Mouse (Mus musculus) embryonic facial prominence, embryonic 15.5 days (tissue): Measurements from ENCODE around the gene Tfam. TPM values are rescaled to one million over a fixed set of nuclear protein-coding genes. Genes with fewer than 3 reads are reported as not detected.

Source experiments
- ATAC-seq: fragments of 200-750 bp; cut with Nextera tagmentation; 2 replicates; pipeline ENCODE4 v1.8.0; 2017; ENCODE audit warnings: low read depth, moderate TSS enrichment; ENCODE audit not compliant: insufficient number of reproducible peaks, low FRiP score, low TSS enrichment
- H3K27ac ChIP-seq: fragments of 300-500 bp; sonication (generic); replicated peaks from 2 replicates; pipeline ENCODE4 v1.5.1; 2015; ENCODE audit warnings: mild to moderate bottlenecking, inconsistent platforms
- H3K27me3 ChIP-seq: fragments of 300-500 bp; sonication (generic); 2 replicates; pipeline ENCODE4 v1.6.1; 2015; ENCODE audit warnings: inconsistent platforms
- H3K36me3 ChIP-seq: fragments of 300-500 bp; sonication (generic); 2 replicates; pipeline ENCODE4 v1.6.1; 2015; ENCODE audit warnings: mild to moderate bottlenecking, inconsistent platforms
- H3K4me1 ChIP-seq: fragments of 300-500 bp; sonication (generic); 2 replicates; pipeline ENCODE4 v1.6.1; 2015; ENCODE audit warnings: inconsistent platforms
- H3K4me2 ChIP-seq: fragments of 300-500 bp; sonication (generic); replicated peaks from 2 replicates; pipeline ENCODE4 v1.6.1; 2015; ENCODE audit warnings: mild to moderate bottlenecking, inconsistent platforms
- H3K4me3 ChIP-seq: fragments of 300-500 bp; sonication (generic); replicated peaks from 2 replicates; pipeline ENCODE4 v1.5.1; 2015; ENCODE audit warnings: mild to moderate bottlenecking, inconsistent platforms
- H3K9ac ChIP-seq: fragments of 300-500 bp; sonication (generic); 2 replicates; pipeline ENCODE4 v1.6.1; 2015; ENCODE audit warnings: inconsistent platforms
- H3K9me3 ChIP-seq: fragments of 300-500 bp; sonication (generic); replicated peaks from 2 replicates; pipeline ENCODE4 v1.6.1; 2016; ENCODE audit warnings: inconsistent platforms
- WGBS: fragments of 180-500 bp; shearing (Covaris S2); methylation state at CpG from one replicate; pipeline ENCODE4 v1.1.7; 2015; 5-methylcytosine and 5-hydroxymethylcytosine counted together
- polyA plus RNA-seq: library from polyadenylated mRNA; unstranded; fragments of >200 nt; fragmentation: Nextera tagmentation; extraction: Ambion mirVana; gene quantifications from 2 replicates; pipeline ENCODE4 v1.2.1, GENCODE M21; 2015

The Tfam gene
- polyA plus RNA-seq, 1 experiment from 2014 or later, result 56.6 TPM

GRCm38 (mm10) chr10:71223101-71223500 is 15.0 kb downstream of the Tfam start:
- no peaks in the 10 kb centered on the region for H3K27me3 ChIP-seq
- H3K9me3 ChIP-seq, result no peaks in the 10 kb centered on the region
- no peak overlapping the region for H3K9ac ChIP-seq
- H3K4me3 ChIP-seq, result no peak overlapping the region
- H3K4me2 ChIP-seq, result no peak overlapping the region
- H3K36me3 ChIP-seq, result peaks cover 29% of the 10 kb centered on the region
- 90% methylated on average over 5 of the region's 5 CpGs for WGBS
- ATAC-seq, result no peak
- H3K27ac ChIP-seq, result no peak overlapping the region
- H3K4me1 ChIP-seq, result no peaks in the 10 kb centered on the region

GRCm38 (mm10) chr10:71222639-71223038 is 15.4 kb downstream of the Tfam start:
- WGBS, result 85% methylated on average over 2 of the region's 2 CpGs
- ATAC-seq, result no peak

DNA sequence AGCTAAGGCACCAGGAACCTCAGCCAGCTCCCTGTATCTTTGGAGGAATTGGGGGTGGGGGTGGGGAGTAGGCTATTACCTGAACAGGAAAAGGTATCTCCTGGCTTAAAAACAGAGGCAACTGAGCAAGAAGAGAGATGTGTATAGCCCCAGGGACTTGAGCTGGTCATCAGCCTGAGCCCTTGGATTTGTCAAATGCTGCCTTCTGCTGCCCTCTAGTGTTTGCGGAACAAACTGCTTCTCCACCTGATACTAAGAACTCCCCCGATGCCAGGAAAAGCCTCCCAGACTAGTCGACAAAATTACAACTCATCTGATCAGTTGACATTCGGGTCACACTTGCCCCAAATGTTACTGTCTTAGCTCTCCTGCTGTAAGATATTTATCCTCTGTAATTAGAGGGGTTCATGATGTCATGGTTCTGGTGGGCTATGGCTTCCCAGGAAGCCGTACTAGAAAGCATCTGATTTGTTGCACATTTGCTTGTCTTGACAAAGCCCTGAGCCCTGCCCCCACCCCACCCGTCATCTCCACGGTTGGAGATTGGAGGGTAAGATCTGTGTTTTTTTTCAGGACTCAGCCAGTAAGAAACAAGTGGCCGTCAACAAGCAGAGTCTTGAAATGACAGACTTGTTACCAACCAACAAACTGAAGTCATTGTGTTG is 19.7 kb downstream of the Tfam start:
- peaks cover 4% of the 10 kb centered on the region; the same call in 1 of the 2 replicates for H3K36me3 ChIP-seq
- no peaks in the 10 kb centered on the region for H3K27me3 ChIP-seq
- WGBS, result 12% methylated on average over 8 of the region's 8 CpGs
- H3K9ac ChIP-seq, result no peak overlapping the region
- peak overlapping the region; percentile 29; the same call in 1 of the 2 replicates for H3K4me2 ChIP-seq
- no peaks in the 10 kb centered on the region for H3K9me3 ChIP-seq
- no peak overlapping the region for H3K4me3 ChIP-seq
- no peak for ATAC-seq
- H3K27ac ChIP-seq, result no peak overlapping the region
- H3K4me1 ChIP-seq, result no peaks in the 10 kb centered on the region

More at GRCm38 (mm10) chr10:71222639-71223038, 15.4 kb downstream of the Tfam start:
- H3K4me3 ChIP-seq, result no peak overlapping the region
- peaks cover 27% of the 10 kb centered on the region for H3K36me3 ChIP-seq
- no peak overlapping the region for H3K9ac ChIP-seq
- H3K4me2 ChIP-seq, result no peak overlapping the region
- H3K27me3 ChIP-seq, result no peaks in the 10 kb centered on the region
- H3K4me1 ChIP-seq, result no peaks in the 10 kb centered on the region
- H3K27ac ChIP-seq, result no peak overlapping the region
- H3K9me3 ChIP-seq, result no peaks in the 10 kb centered on the region

DNA sequence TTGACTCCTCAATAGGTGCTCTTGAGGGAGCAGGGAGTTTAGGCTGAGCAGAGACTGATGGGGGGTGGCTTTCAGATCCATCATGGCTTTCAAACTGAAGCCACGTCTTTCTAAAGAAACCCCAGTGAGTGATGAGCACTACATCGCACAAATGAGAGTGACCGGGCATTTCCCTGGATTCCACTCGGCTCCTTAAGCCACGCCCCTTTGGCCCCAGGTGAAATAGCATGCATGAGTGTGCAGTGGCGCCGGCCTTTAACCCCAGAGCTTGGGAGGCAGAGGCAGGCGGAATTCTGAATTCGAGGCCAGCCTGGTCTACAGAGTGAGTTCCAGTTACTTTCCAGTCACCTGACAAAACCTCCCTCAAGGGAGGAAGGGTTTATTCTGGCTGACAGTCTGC is 22.1 kb downstream of the Tfam start:
- Histone ChIP-seq H3K36me3 (no peaks in the 10 kb centered on the region), H3K4me2 (no peak overlapping the region), H3K27ac (no peak overlapping the region), H3K27me3 (no peaks in the 10 kb centered on the region), H3K4me3 (no peak overlapping the region), H3K9ac (no peak overlapping the region), H3K9me3 (no peaks in the 10 kb centered on the region), H3K4me1 (no peaks in the 10 kb centered on the region)
- 78% methylated on average over 9 of the region's 9 CpGs for WGBS
- no peak for ATAC-seq

- Histone ChIP-seq H3K36me3 (no peaks in the 10 kb centered on the region), H3K27ac (no peak overlapping the region), H3K4me3 (no peak overlapping the region), H3K9ac (no peak overlapping the region), H3K9me3 (no peaks in the 10 kb centered on the region), H3K4me1 (peaks cover 6% of the 10 kb centered on the region; the same call in 1 of the 2 replicates), H3K4me2 (no peak overlapping the region), H3K27me3 (no peaks in the 10 kb centered on the region)
- ATAC-seq, result no peak
- 86% methylated on average over 2 of the region's 2 CpGs for WGBS
Observed at GRCm38 (mm10) chr10:71201512-71201911, 36.6 kb downstream of the Tfam start.

DNA sequence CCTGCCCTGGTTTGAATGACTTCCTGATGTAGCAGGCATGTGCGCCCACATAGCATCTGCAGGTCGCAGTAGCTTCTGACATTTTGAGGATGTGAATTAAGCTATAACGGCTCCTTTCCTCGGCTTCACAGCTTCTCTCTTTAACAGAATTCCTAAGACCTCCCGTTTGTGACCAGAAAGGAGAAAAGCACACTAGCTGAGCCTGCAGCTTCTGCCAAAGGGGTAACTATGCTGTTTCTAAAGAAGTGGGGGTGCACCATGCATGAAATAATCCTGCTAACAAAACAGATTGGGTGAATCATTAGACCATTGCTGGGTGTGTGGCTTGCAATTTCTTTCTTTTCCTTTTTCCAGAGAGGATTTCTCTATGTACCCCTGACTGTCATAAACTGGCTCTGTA is 37.1 kb downstream of the Tfam start:
- H3K27me3 ChIP-seq, result no peaks in the 10 kb centered on the region
- 51% methylated on average over 5 of the region's 5 CpGs for WGBS

GRCm38 (mm10) chr10:71198676-71199075 is 39.4 kb downstream of the Tfam start:
- no peak overlapping the region for H3K4me2 ChIP-seq
- no peak overlapping the region for H3K9ac ChIP-seq
- H3K27ac ChIP-seq, result no peak overlapping the region
- H3K4me3 ChIP-seq, result no peak overlapping the region
- no peaks in the 10 kb centered on the region for H3K9me3 ChIP-seq
- no peak for ATAC-seq
- H3K4me1 ChIP-seq, result peaks cover 9% of the 10 kb centered on the region; the same call in 1 of the 2 replicates
- H3K36me3 ChIP-seq, result no peaks in the 10 kb centered on the region
- 75% methylated on average over 8 of the region's 8 CpGs for WGBS
- H3K27me3 ChIP-seq, result no peaks in the 10 kb centered on the region

More for the DNA sequence above, 37.1 kb downstream of the Tfam start:
- peaks cover 6% of the 10 kb centered on the region; the same call in 1 of the 2 replicates for H3K4me1 ChIP-seq
- H3K36me3 ChIP-seq, result no peaks in the 10 kb centered on the region
- no peak overlapping the region for H3K4me2 ChIP-seq
- no peak overlapping the region for H3K27ac ChIP-seq
- H3K9me3 ChIP-seq, result no peaks in the 10 kb centered on the region
- H3K4me3 ChIP-seq, result no peak overlapping the region
- no peak for ATAC-seq
- H3K9ac ChIP-seq, result no peak overlapping the region

- no peaks in the 10 kb centered on the region for H3K36me3 ChIP-seq
- ATAC-seq, result no peak
- WGBS, result 58% methylated on average over 14 of the region's 14 CpGs
- no peak overlapping the region for H3K27ac ChIP-seq
- H3K9ac ChIP-seq, result no peak overlapping the region
- no peaks in the 10 kb centered on the region for H3K9me3 ChIP-seq
- no peak overlapping the region for H3K4me3 ChIP-seq
- no peak overlapping the region for H3K4me2 ChIP-seq
- H3K4me1 ChIP-seq, result peaks cover 9% of the 10 kb centered on the region; the same call in 1 of the 2 replicates
- no peaks in the 10 kb centered on the region for H3K27me3 ChIP-seq
Observed at GRCm38 (mm10) chr10:71197036-71197785, 40.9 kb downstream of the Tfam start.

DNA sequence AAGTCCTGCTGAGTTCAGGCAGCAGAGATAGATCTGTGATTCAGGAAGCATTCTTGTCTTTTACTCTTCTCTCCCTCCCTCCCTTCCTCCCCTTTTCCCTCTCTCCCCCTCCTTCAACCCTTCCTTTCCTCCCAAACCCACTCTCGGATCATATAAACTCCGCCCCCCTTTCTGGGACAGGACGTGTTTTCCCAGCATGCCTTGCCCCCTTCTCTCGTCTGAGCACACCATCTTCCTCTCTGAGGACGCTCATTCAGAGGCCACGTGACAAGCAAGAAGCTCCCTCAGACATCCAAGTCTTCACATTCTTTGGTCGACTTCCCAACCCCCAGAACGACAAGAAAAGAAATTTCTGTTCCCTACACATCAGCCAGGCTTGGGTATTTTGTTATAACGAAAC is 42.6 kb downstream of the Tfam start:
- H3K9me3 ChIP-seq, result no peaks in the 10 kb centered on the region
- H3K27ac ChIP-seq, result no peak overlapping the region
- H3K36me3 ChIP-seq, result no peaks in the 10 kb centered on the region
- H3K4me1 ChIP-seq, result peaks cover 3% of the 10 kb centered on the region; the same call in 1 of the 2 replicates
- ATAC-seq, result no peak
- WGBS, result 40% methylated on average over 9 of the region's 9 CpGs
- no peak overlapping the region for H3K9ac ChIP-seq
- H3K4me2 ChIP-seq, result 0 out of 2 replicates have a peak overlapping the region, but pooled peaks have one; percentile 18
- H3K27me3 ChIP-seq, result no peaks in the 10 kb centered on the region
- 0 out of 2 replicates have a peak overlapping the region, but pooled peaks have one; percentile 9 for H3K4me3 ChIP-seq

GRCm38 (mm10) chr10:71194713-71195112 is 43.4 kb downstream of the Tfam start:
- H3K27ac ChIP-seq, result no peak overlapping the region
- no peak overlapping the region for H3K9ac ChIP-seq
- H3K4me2 ChIP-seq, result no peak overlapping the region
- H3K9me3 ChIP-seq, result no peaks in the 10 kb centered on the region
- ATAC-seq, result no peak; the same call in 1 of the 2 replicates
- H3K4me1 ChIP-seq, result 0 out of 2 replicates have a peak, but pooled peaks cover 3% of the 10 kb centered on the region
- H3K4me3 ChIP-seq, result no peak overlapping the region
- H3K36me3 ChIP-seq, result no peaks in the 10 kb centered on the region
- H3K27me3 ChIP-seq, result no peaks in the 10 kb centered on the region
- 73% methylated on average over 7 of the region's 7 CpGs for WGBS

DNA sequence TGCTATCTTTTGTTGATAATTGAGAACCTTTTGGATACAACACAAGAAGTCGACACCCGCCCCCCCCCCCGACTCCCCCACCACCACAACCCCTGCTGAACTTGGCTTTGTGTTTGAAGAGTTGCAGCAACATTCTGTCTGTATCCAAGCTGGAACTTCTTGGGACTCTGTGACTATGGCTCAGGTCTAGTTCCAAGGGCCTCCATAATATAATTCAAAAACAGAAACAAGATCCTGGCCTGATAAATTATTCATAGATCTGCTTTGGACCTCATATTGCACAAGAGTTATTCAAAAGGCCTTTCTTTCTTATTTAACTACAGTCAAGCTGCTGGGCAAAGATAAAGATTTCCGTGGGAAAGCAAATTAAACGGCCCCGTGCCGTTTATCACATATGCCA is 44.8 kb downstream of the Tfam start:
- Histone ChIP-seq H3K4me3 (no peak overlapping the region), H3K36me3 (no peaks in the 10 kb centered on the region), H3K4me1 (0 out of 2 replicates have a peak, but pooled peaks cover 3% of the 10 kb centered on the region), H3K27ac (no peak overlapping the region), H3K4me2 (no peak overlapping the region), H3K9ac (no peak overlapping the region), H3K9me3 (no peaks in the 10 kb centered on the region), H3K27me3 (no peaks in the 10 kb centered on the region)
- no peak for ATAC-seq
- 68% methylated on average over 7 of the region's 7 CpGs for WGBS
